Mouse (Mus musculus): Measurements from ENCODE around the gene Abl1.

The Abl1 gene

GRCm38 (mm10) chr2:31787029-31787428 is 98.9 kb downstream of the Abl1 start:
- DNase-seq (ENCODE audit: low spot score in 2 of 2) = peak; percentile 50 to 71

GRCm38 (mm10) chr2:31788227-31788626 is 100.1 kb downstream of the Abl1 start:
- DNase-seq (ENCODE audit: low spot score in 2 of 2) = no peak

- no peak for DNase-seq (ENCODE audit: low spot score in 2 of 2)
Measured at GRCm38 (mm10) chr2:31789215-31789614, 101.0 kb downstream of the Abl1 start.

- no peak for DNase-seq (ENCODE audit: low spot score in 2 of 2)
Measured at GRCm38 (mm10) chr2:31790728-31791251, 102.6 kb downstream of the Abl1 start.

GRCm38 (mm10) chr2:31791260-31791659 is 103.1 kb downstream of the Abl1 start:
- no peak for DNase-seq (ENCODE audit: low spot score in 2 of 2)

- no peak for DNase-seq (ENCODE audit: low spot score in 2 of 2)
Measured at GRCm38 (mm10) chr2:31792611-31793010, 104.4 kb downstream of the Abl1 start.

GRCm38 (mm10) chr2:31796943-31797342 is 108.8 kb downstream of the Abl1 start:
- DNase-seq (ENCODE audit: low spot score in 2 of 2) = no peak

GRCm38 (mm10) chr2:31801416-31801815 is 113.2 kb downstream of the Abl1 start:
- DNase-seq (ENCODE audit: low spot score in 2 of 2) = no peak

GRCm38 (mm10) chr2:31802811-31803210 is 114.6 kb downstream of the Abl1 start:
- no peak for DNase-seq (ENCODE audit: low spot score in 2 of 2)

GRCm38 (mm10) chr2:31803480-31803879 is 115.3 kb downstream of the Abl1 start:
- DNase-seq (ENCODE audit: low spot score in 2 of 2) = peak; percentile 40 to 47

GRCm38 (mm10) chr2:31806639-31807382 is 118.6 kb downstream of the Abl1 start:
- no peak for DNase-seq (ENCODE audit: low spot score in 2 of 2)

GRCm38 (mm10) chr2:31808410-31809357 is 120.5 kb downstream of the Abl1 start:
- DNase-seq (ENCODE audit: low spot score in 2 of 2) = no peak

GRCm38 (mm10) chr2:31809358-31809740 is 121.2 kb downstream of the Abl1 start:
- no peak for DNase-seq (ENCODE audit: low spot score in 2 of 2)

GRCm38 (mm10) chr2:31810444-31810843 is 122.3 kb downstream of the Abl1 start, which contains the start of gene Qrfp:
Gene Qrfp (minus strand): TSS chr2:31810580.
- DNase-seq (ENCODE audit: low spot score in 2 of 2) = no peak

- DNase-seq (ENCODE audit: low spot score in 2 of 2) = no peak
Measured at GRCm38 (mm10) chr2:31811086-31811958, 123.1 kb downstream of the Abl1 start.

- DNase-seq (ENCODE audit: low spot score in 2 of 2) = no peak
Measured at GRCm38 (mm10) chr2:31813641-31814040, 125.5 kb downstream of the Abl1 start.

- DNase-seq (ENCODE audit: low spot score in 2 of 2) = no peak
Measured at GRCm38 (mm10) chr2:31814699-31815098, 126.5 kb downstream of the Abl1 start.

- DNase-seq (ENCODE audit: low spot score in 2 of 2) = peak in 1 of 2 experiments; percentile 47
Measured at GRCm38 (mm10) chr2:31815367-31815766, 127.2 kb downstream of the Abl1 start.

GRCm38 (mm10) chr2:31822524-31823371 is 134.6 kb downstream of the Abl1 start:
- no peak for DNase-seq (ENCODE audit: low spot score in 2 of 2)

- DNase-seq (ENCODE audit: low spot score in 2 of 2) = no peak
Measured at GRCm38 (mm10) chr2:31823933-31824730, 136.0 kb downstream of the Abl1 start.

Measured in urinary bladder, postnatal 36 days (tissue).